Mouse (Mus musculus) megakaryocyte, embryonic 14.5 days (primary cell): Measurements from ENCODE around the gene Il24.

Source experiments
- FLI1 ChIP-seq: IDR thresholded peaks from 2 replicates; pipeline ENCODE4 v1.6.1; 2012; ENCODE audit warnings: low read length, inconsistent platforms, mixed read lengths
- GATA1 ChIP-seq: IDR thresholded peaks from 3 replicates; pipeline ENCODE4 v1.6.1; 2012; ENCODE audit warnings: mixed read lengths, low read length, inconsistent platforms, borderline replicate concordance

GRCm38 (mm10) chr1:130893329-130894040 lies 6.2 kb upstream of the Il24 start:
- TF ChIP-seq GATA1 (no peak), FLI1 (no peak)
